Mouse (Mus musculus) lung, embryonic 16.5 days (tissue): Measurements from ENCODE around the gene Flii. TPM values are rescaled to one million over a fixed set of nuclear protein-coding genes. Genes with fewer than 3 reads are reported as not detected.

ENCODE experiments used
- ATAC-seq: fragments of 200-750 bp; cut with Nextera tagmentation; 2 replicates; pipeline ENCODE4 v1.8.0; 2017; ENCODE audit warnings: low read depth, mild to moderate bottlenecking, moderate library complexity
- H3K27ac ChIP-seq: fragments of 300-500 bp; sonication (generic); 2 replicates; pipeline ENCODE4 v1.5.1; 2014; ENCODE audit warnings: mild to moderate bottlenecking, control low read depth, low read length
- H3K27me3 ChIP-seq: fragments of 300-500 bp; sonication (generic); 2 replicates; pipeline ENCODE4 v1.6.1; 2014; ENCODE audit warnings: low read depth, low read length, mixed read lengths; ENCODE audit not compliant: control insufficient read depth, insufficient read depth
- H3K36me3 ChIP-seq: fragments of 300-500 bp; sonication (generic); 2 replicates; pipeline ENCODE4 v1.6.1; 2014; ENCODE audit warnings: low read length; ENCODE audit not compliant: control insufficient read depth, insufficient read depth
- H3K4me1 ChIP-seq: fragments of 300-500 bp; sonication (generic); replicated peaks from 2 replicates; pipeline ENCODE4 v1.6.1; 2014; ENCODE audit warnings: low read length, mixed read lengths; ENCODE audit not compliant: control insufficient read depth, insufficient read depth
- H3K4me2 ChIP-seq: fragments of 300-500 bp; sonication (generic); 2 replicates; pipeline ENCODE4 v1.6.1; 2014; ENCODE audit warnings: low read depth, low read length, control low read depth
- H3K4me3 ChIP-seq: fragments of 300-500 bp; sonication (generic); 2 replicates; pipeline ENCODE4 v1.5.1; 2014; ENCODE audit warnings: mild to moderate bottlenecking, low read length, control low read depth
- H3K9ac ChIP-seq: fragments of 300-500 bp; sonication (generic); 2 replicates; pipeline ENCODE4 v1.6.1; 2014; ENCODE audit warnings: low read length, control low read depth
- H3K9me3 ChIP-seq: fragments of 300-500 bp; sonication (generic); 2 replicates; pipeline ENCODE4 v1.6.1; 2016; ENCODE audit warnings: low read length; ENCODE audit not compliant: control insufficient read depth
- WGBS: fragments of 180-500 bp; shearing (Covaris S2); extraction: QIAGEN DNeasy Blood & Tissue Kit; methylation state at CpG from one replicate; pipeline ENCODE4 v1.1.7; 2014; 5-methylcytosine and 5-hydroxymethylcytosine counted together
- polyA plus RNA-seq: library from polyadenylated mRNA; unstranded; fragments of >200 nt; fragmentation: Nextera tagmentation; extraction: Ambion mirVana; gene quantifications from 2 replicates; pipeline ENCODE4 v1.2.1, GENCODE M21; 2015

Flii gene
- polyA plus RNA-seq, 1 experiment from 2014 or later: 90.8 TPM

DNA sequence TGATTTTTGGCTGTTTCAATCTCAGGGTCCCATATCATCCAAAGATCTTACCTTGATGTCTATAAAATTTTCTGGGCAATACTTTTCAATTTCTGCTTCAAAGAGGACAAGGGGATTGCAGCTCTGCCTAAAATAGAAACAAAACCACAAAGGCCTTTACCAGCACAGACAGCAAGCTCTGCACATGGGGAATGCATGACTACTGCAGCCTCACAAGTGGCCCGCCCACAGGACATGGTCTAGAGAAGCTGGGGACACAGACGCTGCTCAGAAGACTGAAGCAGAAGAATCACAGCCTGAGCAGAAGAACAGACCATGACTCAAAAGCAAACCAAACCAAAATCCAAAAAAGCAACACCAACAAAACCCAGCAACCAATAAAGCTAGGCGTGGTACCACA, 34.6 kb upstream of the Flii start:
- Histone ChIP-seq H3K27ac (no peak overlapping the region), H3K9me3 (no peaks in the 10 kb centered on the region), H3K36me3 (peaks cover 20% of the 10 kb centered on the region), H3K27me3 (no peaks in the 10 kb centered on the region), H3K9ac (no peak overlapping the region), H3K4me2 (no peak overlapping the region), H3K4me1 (no peaks in the 10 kb centered on the region), H3K4me3 (no peak overlapping the region)
- no peak for ATAC-seq
- 84% methylated on average over 3 of the region's 3 CpGs for WGBS

DNA sequence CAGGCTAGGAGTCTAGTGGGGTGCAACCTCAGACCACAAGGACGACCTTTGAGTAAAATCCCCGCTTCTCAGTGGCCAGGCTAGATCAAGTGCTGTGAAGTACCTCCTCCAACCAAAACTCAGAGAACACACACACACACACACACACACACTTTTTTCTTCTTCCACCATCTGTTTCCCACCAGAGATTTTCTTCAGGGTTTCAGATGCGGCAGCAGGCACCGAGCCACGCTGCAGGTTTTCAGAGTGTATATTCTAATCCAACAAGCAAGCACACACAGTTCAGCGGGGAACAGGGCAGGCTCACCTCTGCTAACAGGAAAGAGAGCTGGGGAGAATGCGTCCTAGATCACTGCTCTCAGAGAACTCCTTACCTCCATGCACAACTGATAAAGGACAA, 28.5 kb upstream of the Flii start:
- no peak overlapping the region for H3K4me3 ChIP-seq
- no peaks in the 10 kb centered on the region for H3K9me3 ChIP-seq
- ATAC-seq: no peak
- no peak overlapping the region for H3K4me2 ChIP-seq
- H3K36me3 ChIP-seq: peaks cover 44% of the 10 kb centered on the region
- H3K4me1 ChIP-seq: no peaks in the 10 kb centered on the region
- no peaks in the 10 kb centered on the region for H3K27me3 ChIP-seq
- H3K9ac ChIP-seq: no peak overlapping the region
- WGBS: 90% methylated on average over 7 of the region's 7 CpGs
- no peak overlapping the region for H3K27ac ChIP-seq

GRCm38 (mm10) chr11:60740321-60740720, 13.3 kb upstream of the Flii start:
- Histone ChIP-seq H3K36me3 (peaks cover 12% of the 10 kb centered on the region), H3K27ac (no peak overlapping the region), H3K4me1 (no peaks in the 10 kb centered on the region), H3K27me3 (no peaks in the 10 kb centered on the region), H3K9ac (no peak overlapping the region), H3K4me3 (no peak overlapping the region), H3K9me3 (no peaks in the 10 kb centered on the region), H3K4me2 (no peak overlapping the region)
- ATAC-seq: no peak
- 76% methylated on average over 3 of the region's 3 CpGs for WGBS

DNA sequence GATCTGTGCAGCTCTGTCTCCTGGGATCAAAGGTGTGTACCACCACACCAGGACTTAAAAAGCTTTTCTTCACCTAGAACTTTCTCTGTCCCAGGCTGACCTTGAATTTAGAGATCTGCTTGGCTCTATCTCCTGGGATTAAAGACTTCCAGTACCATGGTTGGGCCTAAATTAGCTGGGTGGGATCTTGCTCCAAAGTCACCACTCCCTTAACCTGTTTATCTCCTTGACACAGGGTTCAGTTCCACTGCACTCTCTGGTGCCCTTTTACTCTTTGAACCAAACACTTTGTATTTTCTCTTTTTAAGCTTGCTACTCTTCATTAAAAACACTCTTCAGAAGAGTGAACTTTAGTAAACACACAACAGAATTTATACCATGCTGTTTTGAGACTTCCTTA, 10.4 kb upstream of the Flii start:
- H3K27me3 ChIP-seq: no peaks in the 10 kb centered on the region
- no peaks in the 10 kb centered on the region for H3K4me1 ChIP-seq
- no peak for ATAC-seq
- H3K9me3 ChIP-seq: no peaks in the 10 kb centered on the region
- H3K4me3 ChIP-seq: no peak overlapping the region
- H3K4me2 ChIP-seq: no peak overlapping the region
- no peak overlapping the region for H3K9ac ChIP-seq
- peaks cover 6% of the 10 kb centered on the region for H3K36me3 ChIP-seq
- H3K27ac ChIP-seq: no peak overlapping the region

DNA sequence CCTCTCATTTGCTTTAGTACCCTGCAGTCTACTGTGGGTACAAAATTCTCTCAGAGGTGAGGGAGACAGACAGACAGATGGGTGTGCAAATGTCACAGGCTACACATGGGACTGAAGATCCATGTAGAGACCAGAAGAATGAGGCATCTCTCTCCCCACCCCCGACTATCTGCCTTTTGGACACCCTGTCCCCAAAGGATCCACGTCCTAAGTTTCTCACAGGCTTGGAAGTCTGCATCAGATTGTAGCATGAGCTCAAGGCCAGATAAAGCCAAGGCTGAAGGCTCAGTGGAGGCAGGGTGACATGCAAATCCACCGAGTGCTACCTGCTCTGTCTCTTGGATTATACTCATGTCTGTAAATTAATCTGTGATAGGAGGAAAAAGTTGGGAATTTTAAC, 9.4 kb upstream of the Flii start:
- ATAC-seq: no peak
- Histone ChIP-seq H3K9ac (no peak overlapping the region), H3K4me1 (no peaks in the 10 kb centered on the region), H3K4me3 (no peak overlapping the region), H3K27me3 (no peaks in the 10 kb centered on the region), H3K36me3 (no peaks in the 10 kb centered on the region; the same call in none of the 2 replicates), H3K9me3 (no peaks in the 10 kb centered on the region), H3K4me2 (no peak overlapping the region), H3K27ac (no peak overlapping the region)
- WGBS: 74% methylated on average over 3 of the region's 3 CpGs

- Histone ChIP-seq H3K4me3 (no peak overlapping the region), H3K9me3 (no peaks in the 10 kb centered on the region), H3K27me3 (no peaks in the 10 kb centered on the region), H3K4me1 (no peaks in the 10 kb centered on the region; the same call in 1 of the 2 replicates), H3K9ac (no peak overlapping the region), H3K27ac (no peak overlapping the region), H3K36me3 (no peaks in the 10 kb centered on the region; the same call in none of the 2 replicates), H3K4me2 (no peak overlapping the region)
- 64% methylated on average over 5 of the region's 5 CpGs for WGBS
- ATAC-seq: no peak
These were observed 8.1 kb upstream of the Flii start for GRCm38 (mm10) chr11:60735191-60735590.

DNA sequence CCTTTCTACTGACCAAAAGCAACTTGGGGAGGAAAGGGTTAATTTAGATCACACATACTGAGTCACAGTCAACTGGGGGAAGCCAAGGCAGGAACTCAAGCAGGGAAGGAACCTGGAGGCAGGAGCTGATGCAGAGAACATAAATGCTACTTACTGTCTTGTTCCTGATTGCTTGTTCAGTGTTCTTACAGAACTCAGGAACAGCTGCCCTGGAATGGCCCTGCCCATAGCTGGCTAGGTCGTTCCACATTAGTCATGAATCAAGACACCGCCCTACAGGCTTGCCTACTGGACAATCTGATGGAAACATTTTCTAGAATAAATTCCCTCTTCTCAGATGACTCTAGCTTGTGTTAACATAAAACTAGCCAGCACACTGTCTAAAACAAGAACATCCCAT, 7.1 kb upstream of the Flii start:
- ATAC-seq: no peak
- Histone ChIP-seq H3K4me1 (peaks cover 7% of the 10 kb centered on the region), H3K27me3 (no peaks in the 10 kb centered on the region), H3K4me2 (no peak overlapping the region), H3K9me3 (no peaks in the 10 kb centered on the region), H3K9ac (no peak overlapping the region), H3K4me3 (no peak overlapping the region), H3K27ac (no peak overlapping the region), H3K36me3 (no peaks in the 10 kb centered on the region; the same call in none of the 2 replicates)
- 70% methylated on average over 2 of the region's 2 CpGs for WGBS

GRCm38 (mm10) chr11:60731251-60731650, 4.2 kb upstream of the Flii start:
- whole genome bisulfite sequencing: 85% methylated on average over 14 of the region's 14 CpGs
- no peak overlapping the region for H3K9ac ChIP-seq
- H3K4me3 ChIP-seq: no peak overlapping the region
- no peak overlapping the region for H3K27ac ChIP-seq
- H3K4me1 ChIP-seq: peaks cover 21% of the 10 kb centered on the region
- no peaks in the 10 kb centered on the region for H3K9me3 ChIP-seq
- ATAC-seq: no peak
- H3K27me3 ChIP-seq: no peaks in the 10 kb centered on the region
- H3K36me3 ChIP-seq: no peaks in the 10 kb centered on the region; the same call in none of the 2 replicates
- no peak overlapping the region for H3K4me2 ChIP-seq

DNA sequence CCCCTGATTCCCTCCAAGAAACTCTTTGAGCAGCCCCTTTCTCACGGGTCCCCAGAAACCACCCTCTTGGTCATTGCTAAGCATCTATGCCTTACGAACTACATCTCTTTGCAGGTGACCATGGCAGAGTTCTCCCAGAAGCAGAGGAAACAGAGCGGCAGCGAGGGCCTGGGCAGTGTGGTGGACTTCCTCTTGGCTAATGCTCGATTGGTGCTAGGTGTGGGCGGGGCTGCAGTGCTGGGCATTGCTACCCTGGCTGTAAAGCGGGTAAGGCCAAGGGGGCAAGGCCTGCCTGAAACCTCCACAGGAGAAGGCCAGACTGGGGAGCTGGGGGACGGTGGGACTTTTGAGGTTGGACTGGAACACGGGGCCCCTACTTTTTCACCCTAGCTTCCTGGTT, 3.1 kb upstream of the Flii start:
- H3K9ac ChIP-seq: no peak overlapping the region
- H3K4me3 ChIP-seq: no peak overlapping the region
- H3K27ac ChIP-seq: no peak overlapping the region
- no peak for ATAC-seq
- whole genome bisulfite sequencing: 80% methylated on average over 9 of the region's 9 CpGs
- no peak overlapping the region for H3K4me2 ChIP-seq
- no peaks in the 10 kb centered on the region; the same call in 1 of the 2 replicates for H3K36me3 ChIP-seq
- H3K9me3 ChIP-seq: no peaks in the 10 kb centered on the region
- H3K27me3 ChIP-seq: no peaks in the 10 kb centered on the region
- H3K4me1 ChIP-seq: peaks cover 26% of the 10 kb centered on the region

- H3K27ac ChIP-seq: peak overlapping the region; percentile 84; the same call in 1 of the 2 replicates
- peaks cover 26% of the 10 kb centered on the region for H3K4me1 ChIP-seq
- H3K4me3 ChIP-seq: peak overlapping the region; percentile 90
- peaks cover 2% of the 10 kb centered on the region for H3K36me3 ChIP-seq
- no peaks in the 10 kb centered on the region for H3K27me3 ChIP-seq
- H3K9me3 ChIP-seq: no peaks in the 10 kb centered on the region
- H3K9ac ChIP-seq: peak overlapping the region; percentile 22
- no peak for ATAC-seq
- peak overlapping the region; percentile 81 for H3K4me2 ChIP-seq
- 38% methylated on average over 6 of the region's 6 CpGs for WGBS
These were observed 2.2 kb upstream of the Flii start for GRCm38 (mm10) chr11:60729217-60729641.
